In genomic region chr6:143315859-143316258, GRCm38 (mm10) we compare ENCODE assay signal across 13 mouse cellular contexts.
DNase-seq lines count a peak whose midpoint lies in the region; ATAC-seq and TF ChIP-seq lines count a peak whose summit lies in the region.
"Had no signal": no experiment of that assay in that cellular context is flagged by ENCODE, and none has a peak within 500 bp of the region (broad histone marks: within the 10 kb centered on the region; RNA-seq: fewer than 3 reads in every experiment).

No protein-coding gene starts in this region.

- H3K79me2 ChIP-seq in heart, adult 2 months (replicated peaks; ENCODE audit: control insufficient read depth, insufficient read depth, low read length) = no peaks in the 10 kb centered on the region

- H3K4me1 ChIP-seq in heart, adult 2 months (ENCODE audit: control insufficient read depth, insufficient read depth, low read length) = no peaks in the 10 kb centered on the region; the same call in 1 of the 2 replicates
- H3K4me1 ChIP-seq in heart, embryonic 12.5 days (replicated peaks) = no peaks in the 10 kb centered on the region
- no peaks in the 10 kb centered on the region for H3K4me1 ChIP-seq in lung, postnatal 0 days (ENCODE audit: insufficient read depth, low read depth, low read length)
- H3K4me1 ChIP-seq: hindbrain, embryonic 12.5 days; neural tube, embryonic 13.5 days had no signal

- intact Hi-C loops in heart, adult 2 months (cut with DNase I) = no loop called here

- no peak for TF ChIP-seq CTCF in heart, adult 2 months (IDR thresholded peaks at IDR 0.05)
- TF ChIP-seq CTCF in lung, postnatal 0 days (IDR thresholded peaks at IDR 0.05) = no peak

- no peaks in the 10 kb centered on the region for H3K27me3 ChIP-seq in heart, adult 2 months (ENCODE audit: control insufficient read depth, insufficient read depth, low read length)
- H3K27me3 ChIP-seq in heart, embryonic 12.5 days (replicated peaks) = no peaks in the 10 kb centered on the region
- no peaks in the 10 kb centered on the region for H3K27me3 ChIP-seq in lung, postnatal 0 days (replicated peaks; ENCODE audit: insufficient read depth, low read length)
- H3K27me3 ChIP-seq: hindbrain, embryonic 12.5 days; limb, embryonic 13.5 days; neural tube, embryonic 13.5 days had no signal

- WGBS in heart, adult 2 months = 28% methylated on average over 9 of the region's 9 CpGs
- WGBS in heart, embryonic 12.5 days = 67% methylated on average over 9 of the region's 9 CpGs
- WGBS in lung, postnatal 0 days = 30% methylated on average over 9 of the region's 9 CpGs

- TF ChIP-seq POLR2A in heart, adult 2 months (IDR thresholded peaks at IDR 0.05; ENCODE audit: insufficient read depth, low read depth, low read length) = no peak

- H3K9me3 ChIP-seq in heart, embryonic 12.5 days (replicated peaks) = 0 out of 2 replicates have a peak, but pooled peaks cover 5% of the 10 kb centered on the region
- no peaks in the 10 kb centered on the region for H3K9me3 ChIP-seq in lung, postnatal 0 days (ENCODE audit: low read length)
- H3K9me3 ChIP-seq: hindbrain, embryonic 12.5 days; limb, embryonic 13.5 days; neural tube, embryonic 13.5 days had no signal

- no peaks in the 10 kb centered on the region for H3K36me3 ChIP-seq in heart, adult 2 months (ENCODE audit: control insufficient read depth, insufficient read depth, low read length)
- no peaks in the 10 kb centered on the region for H3K36me3 ChIP-seq in heart, embryonic 12.5 days
- H3K36me3 ChIP-seq in lung, postnatal 0 days (ENCODE audit: insufficient read depth, low read length) = no peaks in the 10 kb centered on the region
- H3K36me3 ChIP-seq: hindbrain, embryonic 12.5 days; limb, embryonic 13.5 days; neural tube, embryonic 13.5 days had no signal

- no peak overlapping the region for H3K27ac ChIP-seq in heart, adult 2 months
- no peak overlapping the region for H3K27ac ChIP-seq in heart, embryonic 12.5 days (ENCODE audit: poor library complexity, severe bottlenecking)
- no peak overlapping the region for H3K27ac ChIP-seq in lung, postnatal 0 days (ENCODE audit: low read length)
- H3K27ac ChIP-seq: hindbrain, embryonic 12.5 days; limb, embryonic 13.5 days; neural tube, embryonic 13.5 days had no signal

- TF ChIP-seq EP300 in heart, adult 2 months (IDR thresholded peaks at IDR 0.05; ENCODE audit: insufficient read depth, low read depth, low read length) = no peak
- peak; percentile 99 for TF ChIP-seq EP300 in lung, postnatal 0 days (IDR thresholded peaks at IDR 0.05)

- H3K9ac ChIP-seq in heart, adult 2 months (ENCODE audit: low read depth, low read length) = no peak overlapping the region
- H3K9ac ChIP-seq in heart, embryonic 12.5 days = no peak overlapping the region
- H3K9ac ChIP-seq in lung, postnatal 0 days (replicated peaks; ENCODE audit: low read depth) = no peak overlapping the region
- H3K9ac ChIP-seq: hindbrain, embryonic 12.5 days; limb, embryonic 13.5 days; neural tube, embryonic 13.5 days had no signal

- no peak overlapping the region for H3K4me3 ChIP-seq in heart, adult 2 months
- H3K4me3 ChIP-seq in heart, embryonic 12.5 days = no peak overlapping the region
- H3K4me3 ChIP-seq in lung, postnatal 0 days (ENCODE audit: low read depth, low read length) = no peak overlapping the region
- H3K4me3 ChIP-seq: hindbrain, embryonic 12.5 days; limb, embryonic 13.5 days; neural tube, embryonic 13.5 days had no signal

- H3K4me2 ChIP-seq in heart, embryonic 12.5 days = no peak overlapping the region
- H3K4me2 ChIP-seq in lung, postnatal 0 days (replicated peaks; ENCODE audit: low read depth, low read length) = no peak overlapping the region
- H3K4me2 ChIP-seq: hindbrain, embryonic 12.5 days; limb, embryonic 13.5 days; neural tube, embryonic 13.5 days had no signal

- peak; percentile 23 to 24 for DNase-seq in heart, adult 2 months
- DNase-seq in urinary bladder, postnatal 14 days (ENCODE audit: low spot score) = peak; percentile 54
- DNase-seq in urinary bladder, postnatal 10 days (ENCODE audit: low spot score) = no peak
- peak; percentile 88 for DNase-seq in lung, postnatal 0 days (ENCODE audit: low spot score)
- DNase-seq in right cerebral cortex, postnatal 4 days = no peak
- no peak for DNase-seq in layer of hippocampus, adult 8-10 months (ENCODE audit: low spot score in 2 of 2)
- DNase-seq in layer of hippocampus, postnatal 36 days = no peak
- DNase-seq: gastrocnemius, postnatal 10 days; thymus, adult 2 months had no signal

- no peak for ATAC-seq in heart, embryonic 12.5 days (ENCODE audit: insufficient number of reproducible peaks, low FRiP score)
- peak; percentile 96 for ATAC-seq in lung, postnatal 0 days

Comparison
In these comparisons a context has a peak if more than half of its experiments do, and no peak if none do; other contexts are left out.
1. DNase-seq: peak in heart, adult 2 months (2 of 2), urinary bladder, postnatal 14 days (single experiment) and lung, postnatal 0 days (single experiment); none in urinary bladder, postnatal 10 days (single experiment), right cerebral cortex, postnatal 4 days (single experiment), layer of hippocampus, adult 8-10 months (0 of 2) and layer of hippocampus, postnatal 36 days (0 of 2).